Mouse (Mus musculus): ENCODE results near the gene Rhox2g. TPM values are rescaled to one million over a fixed set of nuclear protein-coding genes. Genes with fewer than 3 reads are reported as not detected.

The Rhox2g gene
- polyA plus RNA-seq, 1 experiment from 2014 or later, result not detected

Other genes starting within 250 kb of the Rhox2g start
- gene Rhox2b, start 231.4 kb downstream of the Rhox2g start, polyA plus RNA-seq (2015; fragmentation: Nextera tagmentation; extraction: Ambion mirVana), result not detected in 2 replicates
- not detected in 2 replicates for gene Rhox4b, start 211.0 kb downstream of the Rhox2g start, polyA plus RNA-seq (2015; fragmentation: Nextera tagmentation; extraction: Ambion mirVana)
- gene Rhox2c, start 189.8 kb downstream of the Rhox2g start, polyA plus RNA-seq (2015; fragmentation: Nextera tagmentation; extraction: Ambion mirVana), result not detected in 2 replicates
- gene Rhox3c, start 184.9 kb downstream of the Rhox2g start, polyA plus RNA-seq (2015; fragmentation: Nextera tagmentation; extraction: Ambion mirVana), result not detected in 2 replicates
- not detected in 2 replicates for gene Rhox4c, start 163.1 kb downstream of the Rhox2g start, polyA plus RNA-seq (2015; fragmentation: Nextera tagmentation; extraction: Ambion mirVana)
- gene Rhox2d, start 150.0 kb downstream of the Rhox2g start, polyA plus RNA-seq (2015; fragmentation: Nextera tagmentation; extraction: Ambion mirVana), result not detected in 2 replicates
- not detected in 2 replicates for gene Rhox4d, start 129.1 kb downstream of the Rhox2g start, polyA plus RNA-seq (2015; fragmentation: Nextera tagmentation; extraction: Ambion mirVana)
- not detected in 2 replicates for gene Rhox2e, start 113.0 kb downstream of the Rhox2g start, polyA plus RNA-seq (2015; fragmentation: Nextera tagmentation; extraction: Ambion mirVana)
- gene Rhox3e, start 101.5 kb downstream of the Rhox2g start, polyA plus RNA-seq (2015; fragmentation: Nextera tagmentation; extraction: Ambion mirVana), result not detected in 2 replicates
- gene Rhox4e, start 86.1 kb downstream of the Rhox2g start, polyA plus RNA-seq (2015; fragmentation: Nextera tagmentation; extraction: Ambion mirVana), result not detected in 2 replicates
- gene Rhox2f, start 72.1 kb downstream of the Rhox2g start, polyA plus RNA-seq (2015; fragmentation: Nextera tagmentation; extraction: Ambion mirVana), result not detected in 2 replicates
- gene Rhox3f, start 62.5 kb downstream of the Rhox2g start, polyA plus RNA-seq (2015; fragmentation: Nextera tagmentation; extraction: Ambion mirVana), result not detected in 2 replicates
- gene Rhox4f, start 35.8 kb downstream of the Rhox2g start, polyA plus RNA-seq (2015; fragmentation: Nextera tagmentation; extraction: Ambion mirVana), result not detected in 2 replicates
- not detected in 2 replicates for gene Rhox3g, start 14.9 kb downstream of the Rhox2g start, polyA plus RNA-seq (2015; fragmentation: Nextera tagmentation; extraction: Ambion mirVana)
- gene Rhox4g, start 7.9 kb upstream of the Rhox2g start, polyA plus RNA-seq (2015; fragmentation: Nextera tagmentation; extraction: Ambion mirVana), result not detected in 2 replicates
- gene Rhox3h, start 25.3 kb upstream of the Rhox2g start, polyA plus RNA-seq (2015; fragmentation: Nextera tagmentation; extraction: Ambion mirVana), result not detected in 2 replicates
- gene Rhox2h, start 29.8 kb upstream of the Rhox2g start, polyA plus RNA-seq (2015; fragmentation: Nextera tagmentation; extraction: Ambion mirVana), result not detected in 2 replicates
- gene Rhox5, start 161.4 kb upstream of the Rhox2g start, polyA plus RNA-seq (2015; fragmentation: Nextera tagmentation; extraction: Ambion mirVana), result 1.2 and 2.1 TPM in 2 replicates
- not detected in 2 replicates for gene Rhox6, start 183.4 kb upstream of the Rhox2g start, polyA plus RNA-seq (2015; fragmentation: Nextera tagmentation; extraction: Ambion mirVana)
- gene Rhox7a, start 188.2 kb upstream of the Rhox2g start, polyA plus RNA-seq (2015; fragmentation: Nextera tagmentation; extraction: Ambion mirVana), result not detected in 2 replicates
- not detected in 2 replicates for gene Rhox8, start 235.5 kb upstream of the Rhox2g start, polyA plus RNA-seq (2015; fragmentation: Nextera tagmentation; extraction: Ambion mirVana)

All from stomach, embryonic 16.5 days (tissue).